Mouse (Mus musculus) myocyte (in vitro differentiated cells): Measurements from ENCODE around the gene Pou2f2. TPM values are rescaled to one million over a fixed set of nuclear protein-coding genes. Genes with fewer than 3 reads are reported as not detected.

Experiments
- H3K27me3 ChIP-seq: one replicate; pipeline ENCODE4 v1.6.1; 2011; ENCODE audit not compliant: control insufficient read depth, insufficient read depth, insufficient read length
- H3K36me3 ChIP-seq: one replicate; pipeline ENCODE4 v1.6.1; 2011; ENCODE audit not compliant: control insufficient read depth, insufficient read depth
- H3K4me2 ChIP-seq: one replicate; pipeline ENCODE4 v1.6.1; 2011; ENCODE audit warnings: low read depth, control low read depth
- H3K4me3 ChIP-seq: one replicate; pipeline ENCODE4 v1.5.1; 2011; ENCODE audit warnings: mild to moderate bottlenecking, control low read depth, moderate library complexity
- H3K79me2 ChIP-seq: one replicate; pipeline ENCODE4 v1.6.1; 2011; ENCODE audit not compliant: control insufficient read depth, insufficient read depth
- H3ac ChIP-seq: one replicate; pipeline ENCODE4 v1.6.1; 2011; ENCODE audit not compliant: control insufficient read depth, insufficient read length
- CEBPB ChIP-seq: IDR thresholded peaks from 2 replicates; pipeline ENCODE4 v1.6.1; 2011; ENCODE audit warnings: mild to moderate bottlenecking, moderate library complexity; ENCODE audit not compliant: poor library complexity, insufficient read depth, severe bottlenecking
- E2F4 ChIP-seq: IDR thresholded peaks from one replicate; pipeline ENCODE4 v1.6.1; 2011; ENCODE audit warnings: mild to moderate bottlenecking, control low read depth, moderate library complexity; ENCODE audit not compliant: insufficient read depth
- MAX ChIP-seq: IDR thresholded peaks from one replicate; pipeline ENCODE4 v1.6.1; 2011; ENCODE audit warnings: low read depth, mild to moderate bottlenecking, control low read depth
- MYOD1 ChIP-seq, 3 experiments: IDR thresholded peaks; one replicate each; pipeline ENCODE4 v1.6.1; 2011; ENCODE audit warnings: control low read depth in 2 of 3, low read depth in 2 of 3, mild to moderate bottlenecking in 2 of 3, moderate library complexity in 1 of 3; ENCODE audit not compliant: insufficient read length in 2 of 3, control insufficient read depth in 1 of 3
- MYOG ChIP-seq, 3 experiments: IDR thresholded peaks; one replicate each; pipeline ENCODE4 v1.6.1; 2011; ENCODE audit warnings: control low read depth in 2 of 3, low read depth in 2 of 3, mild to moderate bottlenecking in 2 of 3; ENCODE audit not compliant: insufficient read length in 2 of 3, control insufficient read depth in 1 of 3, insufficient read depth in 1 of 3
- POLR2A ChIP-seq: IDR thresholded peaks from one replicate; pipeline ENCODE4 v1.6.1; 2011; ENCODE audit warnings: low read depth, mild to moderate bottlenecking, control low read depth, moderate library complexity; ENCODE audit not compliant: insufficient read length
- POLR2AphosphoS2 ChIP-seq: IDR thresholded peaks from one replicate; pipeline ENCODE4 v1.6.1; 2011; ENCODE audit warnings: low read depth, control low read depth; ENCODE audit not compliant: insufficient read length
- REST ChIP-seq: IDR thresholded peaks from one replicate; pipeline ENCODE4 v1.6.1; 2011; ENCODE audit warnings: mild to moderate bottlenecking, control low read depth, moderate library complexity; ENCODE audit not compliant: insufficient read depth, insufficient read length
- SRF ChIP-seq: IDR thresholded peaks from one replicate; pipeline ENCODE4 v1.6.1; 2011; ENCODE audit warnings: low read depth; ENCODE audit not compliant: control insufficient read depth, insufficient read length
- TCF12 ChIP-seq: IDR thresholded peaks from one replicate; pipeline ENCODE4 v1.6.1; 2011; ENCODE audit warnings: mild to moderate bottlenecking, control low read depth; ENCODE audit not compliant: poor library complexity, insufficient read depth, severe bottlenecking
- TCF3 ChIP-seq: IDR thresholded peaks from one replicate; pipeline ENCODE4 v1.6.1; 2011; ENCODE audit warnings: low read depth, control low read depth; ENCODE audit not compliant: insufficient read length
- USF1 ChIP-seq: IDR thresholded peaks from one replicate; pipeline ENCODE4 v1.6.1; 2011; ENCODE audit warnings: low read depth, mild to moderate bottlenecking, control low read depth, moderate library complexity
- polyA plus RNA-seq: library from polyadenylated mRNA; unstranded; fragments of >200 nt; fragmentation: generic; extraction: Trizol; gene quantifications from one replicate; pipeline ENCODE4 v1.2.1, GENCODE M21; 2012; ENCODE audit warnings: missing spikeins

Gene Pou2f2
- polyA plus RNA-seq, 1 experiment, result 0.01 TPM

DNA sequence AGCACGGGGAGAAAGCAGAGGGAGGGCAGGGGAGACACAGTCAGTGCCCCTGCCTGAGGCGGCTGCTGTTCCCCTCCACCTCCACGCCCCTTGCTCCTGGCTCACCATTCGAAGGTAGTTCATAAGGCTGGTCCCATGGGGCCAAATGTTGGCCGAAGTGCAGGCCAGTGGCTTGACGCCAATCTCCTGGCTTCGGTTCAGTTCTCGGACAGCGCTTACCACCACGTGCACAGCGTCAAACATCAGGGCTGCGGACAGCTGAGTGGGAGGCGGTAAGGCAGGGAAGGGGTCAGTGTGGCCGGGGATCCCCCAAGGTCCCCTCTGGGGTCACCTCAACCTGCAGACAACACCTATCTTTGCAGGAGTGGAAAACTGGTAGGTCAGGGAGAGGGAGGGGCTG is 120.7 kb downstream of the Pou2f2 start:
- Histone ChIP-seq H3K27me3 (no peaks in the 10 kb centered on the region), H3K79me2 (no peaks in the 10 kb centered on the region), H3K4me2 (no peak overlapping the region), H3K36me3 (no peaks in the 10 kb centered on the region), H3ac (no peak overlapping the region), H3K4me3 (no peak overlapping the region)
- no peak for TF ChIP-seq SRF
- no peak for TF ChIP-seq E2F4
- TF ChIP-seq POLR2AphosphoS2, result no peak
- no peak for TF ChIP-seq REST
- no peak for TF ChIP-seq MAX
- TF ChIP-seq TCF3, result no peak
- TF ChIP-seq MYOG (IDR thresholded peaks at IDR 0.05; ENCODE audit: control insufficient read depth in 1 of 3, insufficient read depth in 1 of 3, insufficient read length in 2 of 3, low read depth in 2 of 3), result no peak
- TF ChIP-seq CEBPB, result no peak
- no peak for TF ChIP-seq MYOD1 (IDR thresholded peaks at IDR 0.05; ENCODE audit: control insufficient read depth in 1 of 3, insufficient read length in 2 of 3, low read depth in 2 of 3)
- no peak for TF ChIP-seq TCF12
- TF ChIP-seq USF1, result no peak
- no peak for TF ChIP-seq POLR2A

DNA sequence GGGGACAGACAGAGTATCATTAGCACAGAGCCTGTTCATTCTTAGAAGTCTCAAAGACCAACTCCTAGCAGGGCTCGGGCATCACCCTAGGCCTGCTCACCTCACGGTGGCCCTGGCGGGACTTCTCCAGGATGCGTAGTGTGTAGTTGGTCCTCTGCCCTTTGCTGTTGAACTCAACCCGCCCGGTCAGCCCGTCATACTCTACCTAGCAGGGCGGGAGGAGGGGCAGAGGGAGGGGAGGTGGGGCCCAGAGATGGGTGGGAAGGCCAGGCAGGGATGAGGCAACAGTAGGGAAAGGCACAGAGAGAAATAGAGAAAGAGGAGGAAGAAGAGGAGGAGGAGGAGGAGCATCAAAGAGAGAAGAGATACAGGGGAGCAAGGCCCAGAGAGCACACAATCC is 121.1 kb downstream of the Pou2f2 start:
- Histone ChIP-seq H3K4me2 (no peak overlapping the region), H3K27me3 (no peaks in the 10 kb centered on the region), H3ac (no peak overlapping the region), H3K4me3 (no peak overlapping the region), H3K79me2 (no peaks in the 10 kb centered on the region), H3K36me3 (no peaks in the 10 kb centered on the region)
- TF ChIP-seq MYOG (IDR thresholded peaks at IDR 0.05; ENCODE audit: control insufficient read depth in 1 of 3, insufficient read depth in 1 of 3, insufficient read length in 2 of 3, low read depth in 2 of 3), result no peak
- no peak for TF ChIP-seq TCF3
- TF ChIP-seq POLR2AphosphoS2, result no peak
- no peak for TF ChIP-seq MAX
- no peak for TF ChIP-seq USF1
- TF ChIP-seq MYOD1 (IDR thresholded peaks at IDR 0.05; ENCODE audit: control insufficient read depth in 1 of 3, insufficient read length in 2 of 3, low read depth in 2 of 3), result no peak
- TF ChIP-seq TCF12, result no peak
- TF ChIP-seq POLR2A, result no peak
- TF ChIP-seq SRF, result no peak
- no peak for TF ChIP-seq E2F4
- no peak for TF ChIP-seq CEBPB
- TF ChIP-seq REST, result no peak

DNA sequence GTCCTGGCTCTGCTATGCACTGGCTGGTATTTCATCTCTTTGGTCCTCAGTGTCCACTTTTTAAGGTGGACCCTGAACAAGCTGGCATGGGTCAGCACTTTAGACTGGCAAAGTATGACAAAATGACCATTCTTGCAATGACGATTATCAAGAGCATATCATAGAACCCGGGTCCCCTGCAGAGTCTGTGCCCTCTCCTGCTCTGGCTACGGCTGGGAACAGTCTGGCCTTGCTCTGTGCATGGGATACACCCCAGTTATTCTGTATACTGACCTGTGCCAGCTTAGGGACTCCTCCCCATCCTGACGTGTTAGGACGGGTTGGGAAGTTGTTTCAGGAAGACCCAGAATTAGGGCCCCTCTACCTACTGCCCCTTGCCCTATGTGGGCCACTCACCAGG is 121.6 kb downstream of the Pou2f2 start:
- Histone ChIP-seq H3ac (no peak overlapping the region), H3K36me3 (no peaks in the 10 kb centered on the region), H3K79me2 (no peaks in the 10 kb centered on the region), H3K4me2 (no peak overlapping the region), H3K27me3 (no peaks in the 10 kb centered on the region), H3K4me3 (no peak overlapping the region)
- TF ChIP-seq CEBPB (no peak), MAX (no peak), POLR2A (no peak), SRF (no peak), TCF12 (no peak), MYOD1 (IDR thresholded peaks at IDR 0.05; ENCODE audit: control insufficient read depth in 1 of 3, insufficient read length in 2 of 3, low read depth in 2 of 3) (no peak), E2F4 (no peak), MYOG (IDR thresholded peaks at IDR 0.05; ENCODE audit: control insufficient read depth in 1 of 3, insufficient read depth in 1 of 3, insufficient read length in 2 of 3, low read depth in 2 of 3) (no peak), TCF3 (no peak), USF1 (no peak), POLR2AphosphoS2 (no peak)

- no peak overlapping the region for H3K4me3 ChIP-seq
- TF ChIP-seq REST (no peak), POLR2A (no peak), MYOD1 (IDR thresholded peaks at IDR 0.05; ENCODE audit: control insufficient read depth in 1 of 3, insufficient read length in 2 of 3, low read depth in 2 of 3) (no peak), USF1 (no peak), E2F4 (no peak), SRF (no peak), MYOG (IDR thresholded peaks at IDR 0.05; ENCODE audit: control insufficient read depth in 1 of 3, insufficient read depth in 1 of 3, insufficient read length in 2 of 3, low read depth in 2 of 3) (no peak), CEBPB (no peak), TCF3 (no peak), TCF12 (no peak), MAX (no peak), POLR2AphosphoS2 (no peak)
- no peaks in the 10 kb centered on the region for H3K79me2 ChIP-seq
- H3K27me3 ChIP-seq, result no peaks in the 10 kb centered on the region
- H3ac ChIP-seq, result no peak overlapping the region
- H3K36me3 ChIP-seq, result no peaks in the 10 kb centered on the region
- no peak overlapping the region for H3K4me2 ChIP-seq
These were observed 122.6 kb downstream of the Pou2f2 start for GRCm38 (mm10) chr7:25056951-25057350.

- Histone ChIP-seq H3K27me3 (no peaks in the 10 kb centered on the region), H3K79me2 (no peaks in the 10 kb centered on the region), H3ac (no peak overlapping the region), H3K4me3 (no peak overlapping the region), H3K36me3 (no peaks in the 10 kb centered on the region), H3K4me2 (no peak overlapping the region)
- TF ChIP-seq E2F4 (no peak), POLR2AphosphoS2 (no peak), REST (no peak), TCF12 (no peak), CEBPB (no peak), USF1 (no peak), TCF3 (no peak), MYOG (IDR thresholded peaks at IDR 0.05; ENCODE audit: control insufficient read depth in 1 of 3, insufficient read depth in 1 of 3, insufficient read length in 2 of 3, low read depth in 2 of 3) (no peak), MYOD1 (IDR thresholded peaks at IDR 0.05; ENCODE audit: control insufficient read depth in 1 of 3, insufficient read length in 2 of 3, low read depth in 2 of 3) (no peak), POLR2A (no peak), SRF (no peak), MAX (no peak)
These were observed 126.9 kb downstream of the Pou2f2 start for GRCm38 (mm10) chr7:25052587-25052986.
